Mouse (Mus musculus): ENCODE data around the gene Car14. TPM values are rescaled to one million over a fixed set of nuclear protein-coding genes. Genes with fewer than 3 reads are reported as not detected.
"Not testable (repeated sequence)": the region's sequence is repeated elsewhere in the genome, so short reads cannot be mapped to it uniquely, and the experiment has no call there.

Car14 gene
- 21.0 and 22.5 TPM in 2 replicates for polyA plus RNA-seq (2015; fragmentation: Nextera tagmentation; extraction: Ambion mirVana)

DNA sequence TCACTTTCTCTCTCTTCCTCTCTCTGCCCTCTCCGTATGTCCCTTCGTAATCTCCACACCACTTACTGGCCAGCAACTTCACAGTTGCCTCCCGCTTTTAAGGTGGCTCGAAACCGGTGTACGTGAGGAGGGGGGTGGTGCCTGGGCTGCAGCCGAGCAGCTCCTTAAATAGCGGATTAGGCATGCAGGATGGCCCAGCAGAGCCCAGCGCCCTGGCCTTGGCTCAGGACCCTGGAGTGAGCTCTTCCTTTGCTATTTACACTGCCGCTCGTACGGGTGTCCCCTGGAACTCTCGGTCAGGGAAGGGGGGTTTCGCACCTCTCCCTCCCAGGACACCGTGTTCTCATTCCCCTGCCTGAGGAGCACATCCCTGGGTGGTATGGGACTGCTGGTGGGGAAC is at the start of gene Car14:
Car14 (minus strand) TSS at position 124 of the 400 bp plus-strand sequence.
- H3K27ac ChIP-seq (ENCODE audit: low read length) = peak within 1 kb of the TSS; percentile 32; the same call in 1 of the 2 replicates
- 0 out of 2 replicates have a peak, but pooled peaks cover 4% of the 10 kb centered on the region for H3K27me3 ChIP-seq (ENCODE audit: insufficient read depth, low read length)
- H3K9ac ChIP-seq (replicated peaks; ENCODE audit: low read length) = peak within 1 kb of the TSS; percentile 61
- H3K36me3 ChIP-seq (ENCODE audit: insufficient read depth, low read length) = no peaks in the 10 kb centered on the region
- H3K9me3 ChIP-seq (ENCODE audit: low read length) = no peaks in the 10 kb centered on the region
- peak within 1 kb of the TSS; percentile 43 for H3K4me3 ChIP-seq (ENCODE audit: low read length)
- ATAC-seq (ENCODE audit: low FRiP score, low TSS enrichment) = peak; percentile 20
- peaks cover 52% of the 10 kb centered on the region for H3K4me1 ChIP-seq (ENCODE audit: insufficient read depth, low read length)
- WGBS = under 1% methylated on average over 15 of the region's 15 CpGs
- peak within 1 kb of the TSS; percentile 72 for H3K4me2 ChIP-seq (replicated peaks; ENCODE audit: low read depth, low read length)

DNA sequence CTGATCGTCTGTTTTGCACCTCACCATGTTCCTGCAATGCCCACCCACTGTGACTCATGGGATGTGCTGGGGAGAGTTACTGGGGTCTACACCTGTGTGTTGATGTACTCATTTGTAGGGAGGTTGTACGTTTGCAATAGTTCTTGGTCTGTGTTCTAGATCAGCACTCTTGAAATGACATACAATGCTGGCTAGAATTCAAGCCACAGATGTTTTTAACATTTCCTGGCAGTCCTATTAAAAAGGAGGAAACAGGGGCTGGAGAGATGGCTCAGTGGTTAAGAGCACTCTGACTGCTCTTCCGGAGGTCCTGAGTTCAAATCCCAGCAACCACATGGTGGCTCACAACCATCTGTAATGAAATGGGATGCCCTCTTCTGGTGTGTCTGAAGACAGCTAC is 49.0 kb upstream of the Car14 start:
- Histone ChIP-seq H3K4me1 (ENCODE audit: insufficient read depth, low read length) (no peaks in the 10 kb centered on the region), H3K9ac (replicated peaks; ENCODE audit: low read length) (no peak overlapping the region), H3K4me3 (ENCODE audit: low read length) (no peak overlapping the region), H3K9me3 (ENCODE audit: low read length) (no peaks in the 10 kb centered on the region), H3K27me3 (ENCODE audit: insufficient read depth, low read length) (no peaks in the 10 kb centered on the region), H3K27ac (ENCODE audit: low read length) (no peak overlapping the region), H3K36me3 (ENCODE audit: insufficient read depth, low read length) (no peaks in the 10 kb centered on the region), H3K4me2 (replicated peaks; ENCODE audit: low read depth, low read length) (no peak overlapping the region)
- WGBS = 78% methylated on average over 3 of the region's 3 CpGs
- ATAC-seq (ENCODE audit: low FRiP score, low TSS enrichment) = no peak

DNA sequence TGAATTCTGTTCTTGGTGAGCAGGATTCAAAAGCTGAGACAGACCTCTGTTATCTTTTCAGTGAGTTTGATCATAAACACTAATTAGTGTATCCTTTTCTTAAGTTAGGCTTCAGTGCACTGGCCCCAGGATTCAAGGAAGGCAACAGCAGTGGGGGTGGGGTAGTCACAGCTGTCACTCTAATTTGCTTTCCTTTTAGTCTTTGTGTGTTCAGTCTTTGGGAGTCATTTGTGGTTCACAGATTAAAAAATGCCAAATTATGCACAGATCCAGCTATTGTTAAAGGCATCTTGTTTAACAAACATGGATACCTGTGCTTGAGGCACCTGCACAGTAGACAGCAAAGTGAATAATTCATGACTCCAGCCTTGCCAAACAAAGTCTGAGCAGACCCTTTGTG is 48.5 kb upstream of the Car14 start:
- ATAC-seq (ENCODE audit: low FRiP score, low TSS enrichment) = no peak
- H3K9ac ChIP-seq (replicated peaks; ENCODE audit: low read length) = no peak overlapping the region
- H3K4me3 ChIP-seq (ENCODE audit: low read length) = no peak overlapping the region
- no peaks in the 10 kb centered on the region for H3K4me1 ChIP-seq (ENCODE audit: insufficient read depth, low read length)
- no peak overlapping the region for H3K27ac ChIP-seq (ENCODE audit: low read length)
- H3K27me3 ChIP-seq (ENCODE audit: insufficient read depth, low read length) = no peaks in the 10 kb centered on the region
- H3K36me3 ChIP-seq (ENCODE audit: insufficient read depth, low read length) = no peaks in the 10 kb centered on the region
- no peaks in the 10 kb centered on the region for H3K9me3 ChIP-seq (ENCODE audit: low read length)
- no peak overlapping the region for H3K4me2 ChIP-seq (replicated peaks; ENCODE audit: low read depth, low read length)

DNA sequence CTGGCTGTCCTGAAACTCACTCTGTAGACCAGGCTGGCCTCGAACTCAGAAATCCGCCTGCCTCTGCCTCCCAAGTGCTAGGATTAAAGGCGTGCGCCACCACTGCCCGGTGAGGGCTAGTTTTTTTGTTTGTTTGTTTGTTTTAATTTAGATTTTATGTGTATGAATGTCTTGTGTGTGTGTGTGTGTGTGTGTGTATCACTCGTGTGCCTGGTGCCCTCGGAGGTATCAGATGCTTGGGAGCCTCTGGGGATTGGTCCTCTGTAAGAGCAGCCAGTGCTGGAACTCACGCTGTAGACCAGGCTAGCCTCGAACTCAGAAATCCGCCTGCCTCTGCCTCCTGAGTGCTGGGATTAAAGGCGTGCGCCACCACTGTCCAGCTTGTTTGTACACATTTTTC is 47.1 kb upstream of the Car14 start:
- WGBS = 72% methylated on average over 12 of the region's 12 CpGs
- not testable (repeated sequence) for H3K27me3 ChIP-seq (ENCODE audit: insufficient read depth, low read length); H3K36me3 ChIP-seq (ENCODE audit: insufficient read depth, low read length); H3K4me1 ChIP-seq (ENCODE audit: insufficient read depth, low read length); H3K9me3 ChIP-seq (ENCODE audit: low read length)
- H3K4me3 ChIP-seq (ENCODE audit: low read length) = peak overlapping the region; percentile 61
- H3K4me2 ChIP-seq (replicated peaks; ENCODE audit: low read depth, low read length) = peak overlapping the region; percentile 85
- peak overlapping the region; percentile 79 for H3K9ac ChIP-seq (replicated peaks; ENCODE audit: low read length)
- peak; percentile 32; the same call in 1 of the 2 replicates for ATAC-seq (ENCODE audit: low FRiP score, low TSS enrichment)
- H3K27ac ChIP-seq (ENCODE audit: low read length) = peak overlapping the region; percentile 98

DNA sequence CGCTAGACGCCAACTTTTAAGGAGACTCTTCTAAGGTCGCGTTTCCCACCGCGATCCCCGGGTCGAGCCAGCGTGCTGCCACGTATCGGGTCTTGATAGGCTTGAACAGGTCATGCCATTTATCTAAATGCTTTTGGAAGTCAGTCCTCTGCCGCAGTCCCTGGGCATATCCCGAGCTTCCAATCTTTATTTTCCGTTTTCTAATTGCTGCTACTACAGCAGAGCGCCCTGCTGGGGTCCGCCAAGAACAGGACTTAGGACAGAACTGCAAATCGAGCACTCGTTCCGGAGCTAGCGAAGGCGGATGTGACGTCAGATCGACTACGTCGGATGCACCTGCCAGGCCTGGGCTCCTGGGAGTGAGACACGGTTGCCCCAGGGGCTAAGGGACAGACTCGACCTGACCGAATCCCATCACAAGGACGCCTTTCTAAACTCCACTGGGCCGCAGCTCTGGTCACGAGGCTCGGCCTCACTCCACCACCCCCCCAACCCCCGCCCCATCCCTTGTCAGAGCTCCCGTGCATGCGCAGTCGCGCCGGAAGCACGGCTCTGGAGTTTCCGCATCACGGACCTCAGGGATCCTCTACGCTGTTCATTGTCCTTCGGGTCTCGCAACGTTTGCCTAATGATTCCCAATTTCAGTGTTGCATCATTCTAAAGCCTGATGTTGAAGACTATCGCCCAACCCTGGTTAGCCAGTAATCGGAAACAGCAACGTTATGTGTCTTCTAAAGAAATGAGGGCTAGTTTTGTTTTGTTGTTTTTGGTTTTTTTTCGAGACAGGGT is 46.5 kb upstream of the Car14 start:
- peak; percentile 96 for ATAC-seq (ENCODE audit: low FRiP score, low TSS enrichment)
- H3K36me3 ChIP-seq (ENCODE audit: insufficient read depth, low read length) = peaks cover 5% of the 10 kb centered on the region; the same call in 1 of the 2 replicates
- no peaks in the 10 kb centered on the region for H3K9me3 ChIP-seq (ENCODE audit: low read length)
- H3K9ac ChIP-seq (replicated peaks; ENCODE audit: low read length) = peak overlapping the region; percentile 79
- H3K4me3 ChIP-seq (ENCODE audit: low read length) = peak overlapping the region; percentile 61
- peak overlapping the region; percentile 85 for H3K4me2 ChIP-seq (replicated peaks; ENCODE audit: low read depth, low read length)
- H3K27ac ChIP-seq (ENCODE audit: low read length) = peak overlapping the region; percentile 98
- H3K27me3 ChIP-seq (ENCODE audit: insufficient read depth, low read length) = no peaks in the 10 kb centered on the region
- H3K4me1 ChIP-seq (ENCODE audit: insufficient read depth, low read length) = no peaks in the 10 kb centered on the region
- WGBS = 1% methylated on average over 49 of the region's 49 CpGs

DNA sequence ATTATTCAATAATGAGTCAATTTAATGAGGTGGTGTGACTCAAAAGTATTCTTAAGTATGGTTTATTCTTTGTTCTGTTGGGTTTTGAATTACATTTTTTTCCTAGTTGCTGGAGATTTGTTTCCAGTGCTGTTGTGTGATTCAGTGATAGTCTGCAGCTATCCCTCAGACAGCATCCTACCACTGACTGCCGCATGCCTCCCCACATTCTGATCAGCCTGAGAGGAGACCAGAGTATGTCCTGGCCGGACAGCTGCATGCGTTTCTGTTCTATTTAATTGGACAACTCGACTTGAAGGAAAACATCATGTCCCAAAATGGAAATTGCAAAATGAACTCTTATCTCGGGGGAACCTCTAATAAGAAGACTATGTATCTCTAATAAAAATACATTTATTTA is 43.8 kb upstream of the Car14 start:
- Histone ChIP-seq H3K4me1 (ENCODE audit: insufficient read depth, low read length) (no peaks in the 10 kb centered on the region), H3K36me3 (ENCODE audit: insufficient read depth, low read length) (peaks cover 20% of the 10 kb centered on the region), H3K9me3 (ENCODE audit: low read length) (no peaks in the 10 kb centered on the region), H3K9ac (replicated peaks; ENCODE audit: low read length) (no peak overlapping the region), H3K4me2 (replicated peaks; ENCODE audit: low read depth, low read length) (no peak overlapping the region), H3K27me3 (ENCODE audit: insufficient read depth, low read length) (no peaks in the 10 kb centered on the region), H3K4me3 (ENCODE audit: low read length) (no peak overlapping the region), H3K27ac (ENCODE audit: low read length) (no peak overlapping the region)
- WGBS = 94% methylated on average over 5 of the region's 5 CpGs
- no peak for ATAC-seq (ENCODE audit: low FRiP score, low TSS enrichment)

DNA sequence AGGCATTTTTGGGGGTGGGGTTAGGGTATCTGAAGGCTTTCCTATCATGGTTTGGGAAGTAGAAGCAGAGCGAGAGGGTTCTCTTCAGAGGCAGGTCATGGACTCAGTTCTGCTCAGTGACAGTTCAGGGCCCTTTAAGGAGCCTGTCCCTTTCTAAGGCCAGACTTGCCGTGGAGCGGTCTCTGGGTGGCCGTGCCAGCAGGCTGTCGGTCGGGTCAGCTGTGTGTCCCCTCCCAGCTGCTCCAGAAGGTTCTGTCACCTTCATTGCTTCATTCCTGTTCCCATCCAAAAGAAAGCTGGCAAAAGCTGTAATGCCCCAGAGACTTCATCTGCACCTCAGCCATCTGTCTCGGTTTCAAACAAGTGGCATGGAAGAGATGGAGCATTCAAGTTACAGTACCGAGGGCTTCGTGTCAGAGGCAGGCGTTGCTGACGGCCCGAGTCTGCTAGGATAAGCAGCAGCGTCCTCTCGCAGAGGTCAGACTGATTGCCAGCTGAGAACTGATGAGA is 41.3 kb upstream of the Car14 start:
- Histone ChIP-seq H3K27me3 (ENCODE audit: insufficient read depth, low read length) (no peaks in the 10 kb centered on the region), H3K9me3 (ENCODE audit: low read length) (no peaks in the 10 kb centered on the region)
- WGBS = 89% methylated on average over 14 of the region's 14 CpGs

DNA sequence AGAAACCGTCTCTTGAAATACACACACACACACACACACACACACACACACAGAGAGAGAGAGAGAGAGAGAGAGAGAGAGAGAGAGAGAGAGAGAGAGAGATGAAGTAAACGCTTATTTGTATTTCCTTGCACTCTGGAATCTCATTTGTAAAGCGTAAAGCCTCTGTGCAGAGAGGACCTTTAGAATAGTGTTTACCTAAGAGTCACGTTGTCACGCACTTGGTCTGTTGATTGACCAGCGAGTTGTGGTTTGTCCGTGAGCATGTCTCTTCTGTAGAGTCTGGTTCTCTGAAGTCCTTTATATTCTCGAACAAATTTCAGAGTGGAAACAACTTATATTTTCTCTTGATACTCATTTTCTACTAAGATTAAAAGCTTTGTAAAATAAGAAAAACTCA is 40.3 kb upstream of the Car14 start:
- 85% methylated on average over 8 of the region's 8 CpGs for WGBS
- peaks cover 49% of the 10 kb centered on the region for H3K36me3 ChIP-seq (ENCODE audit: insufficient read depth, low read length)

More for the DNA sequence above, 41.3 kb upstream of the Car14 start:
- H3K9ac ChIP-seq (replicated peaks; ENCODE audit: low read length) = no peak overlapping the region
- no peak overlapping the region for H3K4me3 ChIP-seq (ENCODE audit: low read length)
- peaks cover 41% of the 10 kb centered on the region for H3K36me3 ChIP-seq (ENCODE audit: insufficient read depth, low read length)
- H3K4me1 ChIP-seq (ENCODE audit: insufficient read depth, low read length) = no peaks in the 10 kb centered on the region; the same call in 1 of the 2 replicates
- H3K4me2 ChIP-seq (replicated peaks; ENCODE audit: low read depth, low read length) = no peak overlapping the region
- ATAC-seq (ENCODE audit: low FRiP score, low TSS enrichment) = no peak
- H3K27ac ChIP-seq (ENCODE audit: low read length) = no peak overlapping the region

DNA sequence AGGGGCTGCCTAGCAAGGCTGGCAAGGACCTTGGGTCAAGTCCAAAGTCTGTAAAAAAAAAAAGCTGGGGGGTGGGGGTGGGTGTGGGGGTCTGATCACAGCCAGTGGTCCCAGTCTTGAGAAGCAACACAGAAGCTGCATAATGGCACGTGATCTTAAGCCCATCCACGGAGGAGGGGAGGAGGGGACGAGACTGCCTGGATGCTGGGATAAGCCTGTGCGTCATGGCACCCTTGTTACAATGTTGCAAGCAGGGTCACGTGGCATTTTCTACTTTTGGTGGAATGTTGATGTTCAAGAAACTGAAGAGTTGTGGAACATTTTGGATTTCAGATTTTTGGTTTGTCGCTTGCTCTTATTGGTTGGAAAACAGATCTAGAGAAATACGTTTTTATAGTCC is 38.7 kb upstream of the Car14 start:
- Histone ChIP-seq H3K4me3 (ENCODE audit: low read length) (no peak overlapping the region), H3K27me3 (ENCODE audit: insufficient read depth, low read length) (no peaks in the 10 kb centered on the region), H3K9ac (replicated peaks; ENCODE audit: low read length) (no peak overlapping the region), H3K36me3 (ENCODE audit: insufficient read depth, low read length) (peaks cover 60% of the 10 kb centered on the region), H3K27ac (ENCODE audit: low read length) (no peak overlapping the region), H3K9me3 (ENCODE audit: low read length) (no peaks in the 10 kb centered on the region), H3K4me2 (replicated peaks; ENCODE audit: low read depth, low read length) (no peak overlapping the region), H3K4me1 (ENCODE audit: insufficient read depth, low read length) (no peaks in the 10 kb centered on the region; the same call in 1 of the 2 replicates)
- no peak for ATAC-seq (ENCODE audit: low FRiP score, low TSS enrichment)
- WGBS = 92% methylated on average over 7 of the region's 7 CpGs

More for the DNA sequence above, 40.3 kb upstream of the Car14 start:
- Histone ChIP-seq H3K9ac (replicated peaks; ENCODE audit: low read length) (no peak overlapping the region), H3K4me3 (ENCODE audit: low read length) (no peak overlapping the region), H3K27ac (ENCODE audit: low read length) (no peak overlapping the region), H3K27me3 (ENCODE audit: insufficient read depth, low read length) (no peaks in the 10 kb centered on the region), H3K4me1 (ENCODE audit: insufficient read depth, low read length) (no peaks in the 10 kb centered on the region; the same call in 1 of the 2 replicates), H3K4me2 (replicated peaks; ENCODE audit: low read depth, low read length) (no peak overlapping the region), H3K9me3 (ENCODE audit: low read length) (no peaks in the 10 kb centered on the region)
- ATAC-seq (ENCODE audit: low FRiP score, low TSS enrichment) = no peak

DNA sequence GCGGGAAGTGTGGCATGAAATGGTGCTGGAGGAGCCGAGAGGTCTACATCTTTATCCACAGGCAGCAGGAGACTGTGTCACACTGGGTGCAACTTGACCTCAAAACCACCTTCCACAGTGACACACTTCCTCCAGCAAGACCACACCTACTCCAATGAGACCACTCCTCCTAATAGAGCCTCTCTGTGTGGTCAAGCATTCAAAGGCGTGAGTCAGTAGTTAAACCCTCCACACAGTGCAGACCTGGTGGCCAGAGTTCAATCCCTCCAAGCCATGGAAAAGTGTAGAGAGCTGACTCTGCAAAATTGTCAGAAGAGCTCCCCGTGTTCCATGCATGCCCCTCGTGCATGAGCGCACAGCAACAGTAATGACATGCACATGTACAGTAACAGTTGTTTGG is 38.3 kb upstream of the Car14 start:
- H3K9ac ChIP-seq (replicated peaks; ENCODE audit: low read length) = no peak overlapping the region
- H3K4me3 ChIP-seq (ENCODE audit: low read length) = no peak overlapping the region
- ATAC-seq (ENCODE audit: low FRiP score, low TSS enrichment) = peak; percentile 91
- H3K4me2 ChIP-seq (replicated peaks; ENCODE audit: low read depth, low read length) = no peak overlapping the region
- H3K9me3 ChIP-seq (ENCODE audit: low read length) = no peaks in the 10 kb centered on the region
- peak overlapping the region; percentile 2; the same call in 1 of the 2 replicates for H3K27ac ChIP-seq (ENCODE audit: low read length)
- no peaks in the 10 kb centered on the region for H3K27me3 ChIP-seq (ENCODE audit: insufficient read depth, low read length)
- 78% methylated on average over 6 of the region's 6 CpGs for WGBS
- H3K4me1 ChIP-seq (ENCODE audit: insufficient read depth, low read length) = no peaks in the 10 kb centered on the region; the same call in 1 of the 2 replicates
- peaks cover 65% of the 10 kb centered on the region for H3K36me3 ChIP-seq (ENCODE audit: insufficient read depth, low read length)

Data from kidney, embryonic 16.5 days (tissue).